Mouse (Mus musculus) erythroblast, embryonic 14.5 days (primary cell): Measurements from ENCODE around the gene Stk36.

ENCODE experiments used
- GATA1 ChIP-seq: IDR thresholded peaks from 2 replicates; pipeline ENCODE4 v1.6.1; 2012; ENCODE audit warnings: low read length, inconsistent platforms, mixed read lengths
- TAL1 ChIP-seq: IDR thresholded peaks from 3 replicates; pipeline ENCODE4 v1.6.1; 2012; ENCODE audit warnings: low read length, inconsistent platforms, mixed read lengths

- TF ChIP-seq GATA1 (no peak), TAL1 (no peak)
Measured at GRCm38 (mm10) chr1:74676863-74677262, 75.6 kb downstream of the Stk36 start.
